Mouse (Mus musculus) brain, embryonic 14.5 days (tissue): ENCODE results near the gene Smim13.

Experiments
- CTCF ChIP-seq: fragments of 200-500 bp; IDR thresholded peaks from 2 replicates; pipeline ENCODE4 v1.5.1; 2012; ENCODE audit warnings: inconsistent platforms, mild to moderate bottlenecking, moderate library complexity, borderline replicate concordance; ENCODE audit not compliant: insufficient read depth, insufficient read length; ENCODE audit errors: extremely low read depth
- POLR2A ChIP-seq: fragments of 200-500 bp; IDR thresholded peaks from 2 replicates; pipeline ENCODE4 v1.6.1; 2012; ENCODE audit warnings: mild to moderate bottlenecking, inconsistent platforms, borderline replicate concordance; ENCODE audit not compliant: poor library complexity, insufficient read depth, insufficient read length, severe bottlenecking; ENCODE audit errors: extremely low read depth

DNA sequence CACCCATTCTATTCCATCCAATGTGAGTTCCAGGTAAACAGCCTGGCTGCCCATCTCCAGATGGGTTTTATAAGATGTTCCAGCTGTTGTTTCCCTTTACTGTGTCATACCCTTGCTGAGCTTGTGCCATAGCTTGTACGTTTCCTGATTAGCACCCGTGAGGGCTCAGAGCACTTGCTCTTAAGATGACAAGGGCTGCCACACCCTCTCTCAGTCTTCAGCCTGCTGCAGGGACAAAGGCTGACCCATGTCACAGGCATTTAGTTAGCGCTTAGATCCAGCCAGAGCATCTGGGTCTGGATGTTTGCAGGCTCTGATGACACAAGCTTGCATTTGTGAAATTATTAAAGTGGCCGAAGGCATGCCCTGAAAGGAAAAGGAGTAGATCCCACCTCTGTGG is 50.4 kb downstream of the Smim13 start:
- no peak for TF ChIP-seq CTCF
- TF ChIP-seq POLR2A, result no peak
